8 mouse cellular contexts compared by ENCODE assay signal in genomic region chr14:54578063-54578462, GRCm38 (mm10). TPM values are rescaled to one million over a fixed set of nuclear protein-coding genes. Genes with fewer than 3 reads are reported as not detected.
A peak's percentile ranks its signal among the peaks of the same experiment; 100 is the strongest.
DNase-seq lines count a peak whose midpoint lies in the region; ATAC-seq and TF ChIP-seq lines count a peak whose summit lies in the region.

No protein-coding gene starts in this region.

- H3K27ac ChIP-seq in layer of hippocampus, adult 2 months = peak overlapping the region; percentile 58; the same call in 1 of the 2 replicates
- H3K27ac ChIP-seq in heart, embryonic 12.5 days (ENCODE audit: poor library complexity, severe bottlenecking) = peak overlapping the region; percentile 94
- peak overlapping the region; percentile 99 for H3K27ac ChIP-seq in midbrain, embryonic 10.5 days (replicated peaks)

- H3K27me3 ChIP-seq in heart, embryonic 12.5 days (replicated peaks) = no peaks in the 10 kb centered on the region
- H3K27me3 ChIP-seq in midbrain, embryonic 10.5 days (ENCODE audit: low read depth, poor library complexity, severe bottlenecking) = no peaks in the 10 kb centered on the region

- DNase-seq in layer of hippocampus, adult 2 months (ENCODE audit: low spot score in 2 of 2) = no peak
- no peak for DNase-seq in layer of hippocampus, postnatal 10 days (ENCODE audit: low spot score in 2 of 2)
- DNase-seq in brain, adult 2 months (ENCODE audit: low read depth, low spot score) = peak; percentile 41
- peak; percentile 56 to 63 for DNase-seq in kidney, postnatal 36 days
- no peak for DNase-seq in midbrain, embryonic 10.5 days (ENCODE audit: low spot score)
- peak; percentile 39 to 45 for DNase-seq in thymus, postnatal 36 days
- no peak for DNase-seq in cerebellum, adult 8-10 months

- H3K36me3 ChIP-seq in heart, embryonic 12.5 days = peaks cover 15% of the 10 kb centered on the region; the same call in 1 of the 2 replicates
- peaks cover 26% of the 10 kb centered on the region for H3K36me3 ChIP-seq in midbrain, embryonic 10.5 days

- H3K4me3 ChIP-seq in layer of hippocampus, adult 2 months = peak overlapping the region; percentile 66
- H3K4me3 ChIP-seq in heart, embryonic 12.5 days = peak overlapping the region; percentile 91
- H3K4me3 ChIP-seq in midbrain, embryonic 10.5 days = peak overlapping the region; percentile 100

- H3K9ac ChIP-seq in heart, embryonic 12.5 days = peak overlapping the region; percentile 98

- peaks cover 29% of the 10 kb centered on the region for H3K4me1 ChIP-seq in heart, embryonic 12.5 days (replicated peaks)
- H3K4me1 ChIP-seq in midbrain, embryonic 10.5 days = peaks cover 58% of the 10 kb centered on the region

- H3K4me2 ChIP-seq in heart, embryonic 12.5 days = peak overlapping the region; percentile 91

- H3K9me3 ChIP-seq in heart, embryonic 12.5 days (replicated peaks) = no peaks in the 10 kb centered on the region
- no peaks in the 10 kb centered on the region for H3K9me3 ChIP-seq in midbrain, embryonic 10.5 days (replicated peaks)

- WGBS in heart, embryonic 12.5 days = under 1% methylated on average over 10 of the region's 10 CpGs
- 1% methylated on average over 10 of the region's 10 CpGs for WGBS in midbrain, embryonic 10.5 days

- ATAC-seq in heart, embryonic 12.5 days (ENCODE audit: insufficient number of reproducible peaks, low FRiP score) = 0 out of 2 replicates have a peak, but pooled peaks have one; percentile 13

- TF ChIP-seq CTCF in layer of hippocampus, adult 2 months (conservative IDR thresholded peaks at IDR 0.05) = peak; percentile 80

RNA-seq across cellular contexts. Expression of gene Ajuba, which starts 0.7 kb away (rescaled TPM):
- total RNA-seq in layer of hippocampus, adult 2 months (2021) = 1 to 10 TPM; 1.1 to 1.8 TPM
- 1 to 10 TPM; 3.8 to 4.3 TPM for total RNA-seq in layer of hippocampus, postnatal 10 days (2021)
- 39.5 and 40.7 TPM in 2 replicates for polyA plus RNA-seq in heart, embryonic 12.5 days (2016; fragmentation: Nextera tagmentation; extraction: Ambion mirVana)
- polyA plus RNA-seq in midbrain, embryonic 10.5 days (2016; fragmentation: Nextera tagmentation; extraction: Ambion mirVana) = 66.6 and 88.8 TPM in 2 replicates

RNA-seq across cellular contexts. Expression of gene Haus4, which starts 23.6 kb away (rescaled TPM):
- 1 to 10 TPM; 4.4 to 4.8 TPM for total RNA-seq in layer of hippocampus, adult 2 months (2021)
- total RNA-seq in layer of hippocampus, postnatal 10 days (2021) = 1 to 10 TPM; 4.7 to 6.7 TPM
- 38.0 and 46.3 TPM in 2 replicates for polyA plus RNA-seq in heart, embryonic 12.5 days (2016; fragmentation: Nextera tagmentation; extraction: Ambion mirVana)
- polyA plus RNA-seq in midbrain, embryonic 10.5 days (2016; fragmentation: Nextera tagmentation; extraction: Ambion mirVana) = 48.0 and 53.8 TPM in 2 replicates

RNA-seq across cellular contexts. Expression of gene 4931414P19Rik, which starts 27.7 kb away (rescaled TPM):
- 1 to 10 TPM; 5.8 to 7.1 TPM for total RNA-seq in layer of hippocampus, adult 2 months (2021)
- total RNA-seq in layer of hippocampus, postnatal 10 days (2021) = 1 to 10 TPM; 5.1 to 5.5 TPM
- polyA plus RNA-seq in heart, embryonic 12.5 days (2016; fragmentation: Nextera tagmentation; extraction: Ambion mirVana) = 6.4 and 6.8 TPM in 2 replicates
- polyA plus RNA-seq in midbrain, embryonic 10.5 days (2016; fragmentation: Nextera tagmentation; extraction: Ambion mirVana) = 10.7 and 11.0 TPM in 2 replicates

RNA-seq across cellular contexts. Expression of gene Psmb5, which starts 39.8 kb away (rescaled TPM):
- 100 to 1,000 TPM; 199 to 218 TPM for total RNA-seq in layer of hippocampus, adult 2 months (2021)
- total RNA-seq in layer of hippocampus, postnatal 10 days (2021) = 100 to 1,000 TPM; 201 to 217 TPM
- polyA plus RNA-seq in heart, embryonic 12.5 days (2016; fragmentation: Nextera tagmentation; extraction: Ambion mirVana) = 300 and 308 TPM in 2 replicates
- polyA plus RNA-seq in midbrain, embryonic 10.5 days (2016; fragmentation: Nextera tagmentation; extraction: Ambion mirVana) = 470 and 478 TPM in 2 replicates

RNA-seq across cellular contexts. Expression of gene Psmb11, which starts 43.2 kb away (rescaled TPM):
- under 1 TPM; 0.22 to 0.28 TPM for total RNA-seq in layer of hippocampus, adult 2 months (2021)
- under 1 TPM; 0.21 to 0.25 TPM for total RNA-seq in layer of hippocampus, postnatal 10 days (2021)
- polyA plus RNA-seq in heart, embryonic 12.5 days (2016; fragmentation: Nextera tagmentation; extraction: Ambion mirVana) = not detected in 2 replicates
- 0.06 and 0.12 TPM in 2 replicates for polyA plus RNA-seq in midbrain, embryonic 10.5 days (2016; fragmentation: Nextera tagmentation; extraction: Ambion mirVana)

Comparison
In these comparisons a context has a peak if more than half of its experiments do, and no peak if none do; other contexts are left out.
1. DNase-seq: peak in brain, adult 2 months (single experiment), kidney, postnatal 36 days (2 of 2) and thymus, postnatal 36 days (2 of 2); none in layer of hippocampus, adult 2 months (0 of 2), layer of hippocampus, postnatal 10 days (0 of 2), midbrain, embryonic 10.5 days (single experiment) and cerebellum, adult 8-10 months (single experiment).
2. Peak in every context shown above with its lines, with median percentiles within 50 percentile points of each other: H3K27ac ChIP-seq and H3K4me3 ChIP-seq.